Mouse (Mus musculus): ENCODE measurements at regions not wholly inside any gene's neighbourhood (a gene's known extent, or its start where the extent isn't known, plus 50 kb on each side); places are given as distances from the start of the nearest gene placed in this dataset.
A peak's percentile ranks its signal among the peaks of the same experiment; 100 is the strongest.

DNA sequence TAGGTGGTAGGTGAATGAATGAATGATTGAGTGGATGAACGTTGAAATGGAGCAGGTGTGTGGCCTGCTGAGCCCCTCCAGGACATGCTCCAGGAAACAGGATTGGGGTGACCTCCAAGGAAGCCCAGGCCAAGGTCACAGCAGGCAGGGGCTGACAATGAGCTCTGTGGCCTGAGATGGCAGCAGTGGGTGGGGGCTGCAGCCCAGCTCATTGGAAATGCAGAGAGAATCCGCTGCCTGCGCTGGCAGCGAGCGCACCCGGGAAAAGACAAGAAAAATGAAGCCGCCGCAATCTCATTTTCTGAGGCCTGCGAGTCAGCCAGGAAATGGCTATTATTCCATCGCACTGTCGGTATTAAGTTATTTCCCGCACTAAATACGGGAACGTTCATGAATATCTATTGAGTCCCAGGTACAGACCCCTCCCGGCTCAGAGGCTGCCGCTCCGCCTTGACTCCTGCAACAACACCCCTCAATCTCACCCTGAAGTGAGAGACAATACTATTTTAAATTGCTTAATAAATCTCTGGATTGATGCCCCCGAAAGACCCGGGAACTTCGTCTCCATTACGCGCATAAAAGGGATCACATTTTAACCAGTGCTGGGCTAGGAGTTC is 153.7 kb downstream of the Cryba4 start:
- Histone ChIP-seq H3K4me1 (ENCODE audit: insufficient read depth) (no peaks in the 10 kb centered on the region), H3K27ac (ENCODE audit: low read depth) (no peak overlapping the region), H3K27me3 (ENCODE audit: insufficient read depth, low read length) (no peaks in the 10 kb centered on the region), H3K36me3 (replicated peaks; ENCODE audit: insufficient read depth, low read length) (no peaks in the 10 kb centered on the region), H3K9ac (replicated peaks) (no peak overlapping the region), H3K4me2 (ENCODE audit: low read depth, low read length) (no peak overlapping the region), H3K9me3 (ENCODE audit: low read length) (no peaks in the 10 kb centered on the region; the same call in 1 of the 2 replicates), H3K4me3 (ENCODE audit: low read depth, low read length) (no peak overlapping the region)
- DNase-seq (no peak), ATAC-seq (no peak)
- 61% methylated on average over 22 of the region's 22 CpGs for WGBS (ENCODE audit: insufficient replicate concordance)
- TF ChIP-seq EP300 (IDR thresholded peaks at IDR 0.05; ENCODE audit: low read depth) (no peak), CTCF (IDR thresholded peaks at IDR 0.05; ENCODE audit: low read depth) (no peak)

DNA sequence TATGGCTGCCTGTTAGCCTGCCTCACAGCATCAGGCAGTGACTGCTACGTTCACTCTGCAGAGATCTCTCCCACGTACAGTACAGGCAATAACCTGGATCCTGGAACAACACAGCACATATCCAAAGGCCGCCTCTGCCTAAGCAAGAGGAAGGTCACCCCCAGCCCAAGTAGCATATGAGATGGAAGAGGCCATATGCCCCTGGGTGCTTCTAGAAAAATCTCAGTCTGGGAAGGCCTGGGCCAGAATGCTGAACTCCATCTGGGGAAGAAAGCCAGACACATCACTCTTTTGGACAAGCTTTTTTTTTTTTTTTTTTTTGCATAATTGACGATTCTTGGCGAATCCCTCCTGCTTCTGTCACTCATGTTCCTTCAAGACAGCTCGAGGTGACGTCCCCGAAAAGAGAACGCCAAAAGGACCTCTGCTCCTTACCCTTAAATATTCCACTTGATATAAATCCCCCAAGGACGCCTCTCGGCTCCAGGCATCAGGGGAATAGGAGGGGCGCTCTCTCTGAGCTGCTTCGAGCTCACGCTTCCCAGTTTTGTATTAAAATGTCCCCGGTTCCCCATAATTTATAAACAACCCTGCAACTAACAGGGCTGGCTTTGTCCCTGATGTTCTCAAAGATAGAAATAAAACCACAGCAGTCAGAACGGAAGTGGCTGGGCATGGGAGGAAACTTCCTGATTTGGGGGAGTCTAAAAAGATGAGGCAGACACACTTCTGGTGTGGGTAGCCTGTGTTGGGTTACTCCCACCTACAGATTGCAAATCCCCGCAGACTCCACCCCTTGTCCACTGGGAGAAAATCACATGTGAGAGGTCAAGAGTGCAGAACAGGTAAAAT is 150.4 kb downstream of the Cryba4 start:
- no peak overlapping the region for H3K4me2 ChIP-seq (ENCODE audit: low read depth, low read length)
- no peaks in the 10 kb centered on the region for H3K36me3 ChIP-seq (replicated peaks; ENCODE audit: insufficient read depth, low read length)
- TF ChIP-seq CTCF (IDR thresholded peaks at IDR 0.05; ENCODE audit: low read depth): no peak
- no peak for ATAC-seq
- no peaks in the 10 kb centered on the region for H3K9me3 ChIP-seq (ENCODE audit: low read length)
- no peak for DNase-seq
- WGBS (ENCODE audit: insufficient replicate concordance): 53% methylated on average over 17 of the region's 17 CpGs
- H3K9ac ChIP-seq (replicated peaks): no peak overlapping the region
- no peak overlapping the region for H3K27ac ChIP-seq (ENCODE audit: low read depth)
- no peaks in the 10 kb centered on the region for H3K27me3 ChIP-seq (ENCODE audit: insufficient read depth, low read length)
- H3K4me1 ChIP-seq (ENCODE audit: insufficient read depth): no peaks in the 10 kb centered on the region
- H3K4me3 ChIP-seq (ENCODE audit: low read depth, low read length): no peak overlapping the region

DNA sequence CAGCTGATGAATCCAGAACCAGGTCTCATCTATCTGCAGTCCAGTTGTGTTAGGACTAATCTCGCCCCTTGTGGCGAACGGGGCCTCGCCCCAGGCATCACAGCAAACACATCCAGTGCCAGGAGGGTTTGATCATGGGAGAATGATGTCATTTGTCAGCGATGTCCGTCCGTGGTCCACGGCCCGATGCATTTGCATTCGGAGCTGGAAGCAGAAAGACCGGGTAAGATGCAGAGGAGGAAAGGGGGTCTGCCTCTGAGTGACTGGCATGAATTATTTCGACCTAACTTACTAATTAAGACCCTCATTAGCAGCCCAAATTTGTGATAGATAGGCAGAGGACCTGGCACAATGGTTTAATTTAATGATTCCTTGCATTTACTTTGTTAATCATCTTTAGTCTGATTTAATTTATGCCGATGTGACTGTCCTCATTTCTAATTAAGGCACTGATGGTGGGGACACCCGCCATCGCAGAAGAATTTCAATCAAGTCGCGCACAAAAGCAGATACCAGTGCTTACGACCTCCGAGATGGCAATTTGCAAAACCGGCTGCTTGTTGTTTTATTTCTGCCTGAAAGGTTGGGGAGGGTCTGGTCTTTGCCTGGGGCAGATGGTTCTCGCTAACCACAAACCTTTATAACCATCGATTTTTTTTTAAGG is 141.9 kb downstream of the Cryba4 start:
- H3K27me3 ChIP-seq (ENCODE audit: insufficient read depth, low read length): no peaks in the 10 kb centered on the region
- H3K27ac ChIP-seq (ENCODE audit: low read depth): no peak overlapping the region
- no peaks in the 10 kb centered on the region for H3K4me1 ChIP-seq (ENCODE audit: insufficient read depth)
- no peaks in the 10 kb centered on the region for H3K36me3 ChIP-seq (replicated peaks; ENCODE audit: insufficient read depth, low read length)
- H3K4me3 ChIP-seq (ENCODE audit: low read depth, low read length): no peak overlapping the region
- no peak overlapping the region for H3K4me2 ChIP-seq (ENCODE audit: low read depth, low read length)
- H3K9ac ChIP-seq (replicated peaks): no peak overlapping the region
- H3K9me3 ChIP-seq (ENCODE audit: low read length): no peaks in the 10 kb centered on the region
- ATAC-seq (no peak), DNase-seq (no peak)
- WGBS (ENCODE audit: insufficient replicate concordance): 67% methylated on average over 22 of the region's 22 CpGs
- TF ChIP-seq EP300 (IDR thresholded peaks at IDR 0.05; ENCODE audit: low read depth) (no peak), CTCF (IDR thresholded peaks at IDR 0.05; ENCODE audit: low read depth) (no peak)

DNA sequence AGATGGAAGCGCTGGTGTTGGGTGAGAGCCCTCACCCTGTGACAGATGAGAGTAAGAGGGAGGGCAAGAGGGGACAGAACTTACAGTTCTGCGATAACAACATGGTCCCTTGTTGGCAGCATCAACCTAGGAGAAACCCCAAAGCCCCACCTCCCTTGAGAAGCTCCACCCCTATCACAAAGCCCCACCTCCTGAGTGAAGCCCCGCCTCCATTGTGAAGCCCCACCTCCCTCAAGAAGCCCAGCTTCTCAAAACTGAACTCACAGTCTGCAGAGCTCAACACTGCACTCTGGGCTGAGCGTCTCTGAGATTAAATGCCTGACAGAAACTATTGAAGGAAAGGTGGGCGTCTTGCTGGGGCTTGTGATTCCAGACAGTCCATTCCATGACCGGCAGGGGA is 131.6 kb downstream of the Cryba4 start:
- DNase-seq: no peak
- Histone ChIP-seq H3K9ac (replicated peaks) (no peak overlapping the region), H3K4me3 (ENCODE audit: low read depth, low read length) (no peak overlapping the region), H3K27me3 (ENCODE audit: insufficient read depth, low read length) (no peaks in the 10 kb centered on the region), H3K4me1 (ENCODE audit: insufficient read depth) (no peaks in the 10 kb centered on the region), H3K9me3 (ENCODE audit: low read length) (no peaks in the 10 kb centered on the region), H3K27ac (ENCODE audit: low read depth) (no peak overlapping the region), H3K4me2 (ENCODE audit: low read depth, low read length) (no peak overlapping the region), H3K36me3 (replicated peaks; ENCODE audit: insufficient read depth, low read length) (no peaks in the 10 kb centered on the region)
- no peak for TF ChIP-seq EP300 (IDR thresholded peaks at IDR 0.05; ENCODE audit: low read depth)
- TF ChIP-seq CTCF (IDR thresholded peaks at IDR 0.05; ENCODE audit: low read depth): no peak
- WGBS (ENCODE audit: insufficient replicate concordance): 64% methylated on average over 6 of the region's 6 CpGs
- no peak for ATAC-seq

DNA sequence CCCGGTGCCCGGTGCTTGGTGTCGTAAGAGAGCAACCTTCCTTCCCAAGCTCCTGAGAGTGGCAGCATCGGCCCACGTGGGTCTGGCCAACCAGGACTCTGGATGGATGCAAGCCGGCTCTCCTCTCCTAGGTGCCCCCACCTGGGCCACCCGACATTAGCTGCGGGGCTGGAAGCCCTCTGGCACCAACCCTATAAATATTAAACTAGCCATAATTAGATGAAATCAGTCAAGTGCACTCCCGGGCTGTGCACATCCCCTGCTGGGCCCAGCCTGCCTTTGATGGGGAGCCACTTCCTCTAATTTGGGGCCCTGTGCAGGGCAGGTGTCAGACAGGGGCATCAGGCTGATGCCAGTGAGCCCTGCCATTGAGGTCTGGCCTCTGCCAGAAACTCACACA is 130.8 kb downstream of the Cryba4 start:
- Histone ChIP-seq H3K4me1 (ENCODE audit: insufficient read depth) (no peaks in the 10 kb centered on the region), H3K36me3 (replicated peaks; ENCODE audit: insufficient read depth, low read length) (no peaks in the 10 kb centered on the region), H3K9ac (replicated peaks) (no peak overlapping the region), H3K9me3 (ENCODE audit: low read length) (no peaks in the 10 kb centered on the region), H3K27me3 (ENCODE audit: insufficient read depth, low read length) (no peaks in the 10 kb centered on the region), H3K4me3 (ENCODE audit: low read depth, low read length) (no peak overlapping the region), H3K4me2 (ENCODE audit: low read depth, low read length) (no peak overlapping the region), H3K27ac (ENCODE audit: low read depth) (no peak overlapping the region)
- ATAC-seq (no peak), DNase-seq (peak; percentile 21)
- TF ChIP-seq EP300 (IDR thresholded peaks at IDR 0.05; ENCODE audit: low read depth): no peak
- no peak for TF ChIP-seq CTCF (IDR thresholded peaks at IDR 0.05; ENCODE audit: low read depth)
- WGBS (ENCODE audit: insufficient replicate concordance): 57% methylated on average over 9 of the region's 9 CpGs

DNA sequence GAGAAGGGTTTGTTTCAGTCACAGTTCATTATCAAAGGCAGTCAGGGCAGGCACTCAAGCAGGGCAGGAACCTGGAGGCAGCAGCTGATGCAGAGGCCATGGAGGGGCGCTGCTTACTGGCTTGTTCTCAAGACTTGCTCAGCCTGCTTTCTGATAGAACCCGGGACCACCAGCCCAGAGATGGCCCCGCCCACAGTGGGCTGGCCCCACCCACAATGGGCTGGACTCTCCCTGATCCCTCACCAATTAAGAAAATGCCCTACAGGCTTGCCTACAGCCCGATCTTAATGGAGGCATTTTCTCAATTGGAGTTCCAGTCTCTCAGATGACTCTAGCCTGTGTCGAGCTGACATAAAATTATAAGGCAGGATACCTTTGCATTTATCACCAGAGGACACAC is 129.7 kb downstream of the Cryba4 start:
- no peak for ATAC-seq

More for the DNA sequence above, 129.7 kb downstream of the Cryba4 start:
- no peaks in the 10 kb centered on the region for H3K4me1 ChIP-seq (ENCODE audit: insufficient read depth)
- no peaks in the 10 kb centered on the region for H3K9me3 ChIP-seq (ENCODE audit: low read length)
- H3K4me2 ChIP-seq (ENCODE audit: low read depth, low read length): no peak overlapping the region
- H3K36me3 ChIP-seq (replicated peaks; ENCODE audit: insufficient read depth, low read length): no peaks in the 10 kb centered on the region
- H3K27ac ChIP-seq (ENCODE audit: low read depth): no peak overlapping the region
- H3K9ac ChIP-seq (replicated peaks): no peak overlapping the region
- no peak for DNase-seq
- H3K4me3 ChIP-seq (ENCODE audit: low read depth, low read length): no peak overlapping the region
- TF ChIP-seq EP300 (IDR thresholded peaks at IDR 0.05; ENCODE audit: low read depth) (no peak), CTCF (IDR thresholded peaks at IDR 0.05; ENCODE audit: low read depth) (no peak)
- WGBS (ENCODE audit: insufficient replicate concordance): 17% methylated on average over 5 of the region's 5 CpGs
- no peaks in the 10 kb centered on the region for H3K27me3 ChIP-seq (ENCODE audit: insufficient read depth, low read length)

All from liver, postnatal 0 days (tissue).